Mouse (Mus musculus) limb, embryonic 14.5 days (tissue): ENCODE data around the gene Grid1. TPM values are rescaled to one million over a fixed set of nuclear protein-coding genes. Genes with fewer than 3 reads are reported as not detected.

Source experiments
- ATAC-seq: fragments of 200-750 bp; cut with Nextera tagmentation; 2 replicates; pipeline ENCODE4 v1.8.0; 2017; ENCODE audit warnings: low read depth, moderate number of reproducible peaks, moderate TSS enrichment; ENCODE audit not compliant: low FRiP score
- DNase-seq: peaks from one replicate; pipeline ENCODE4 v3.0.0-alpha.2; 2015; ENCODE audit warnings: low spot score
- H3K27ac ChIP-seq: fragments of 300-500 bp; sonication (generic); replicated peaks from 2 replicates; pipeline ENCODE4 v1.5.1; 2014; ENCODE audit warnings: low read depth, mild to moderate bottlenecking, low read length, moderate library complexity, mixed read lengths
- H3K27me3 ChIP-seq: fragments of 300-500 bp; sonication (generic); 2 replicates; pipeline ENCODE4 v1.6.1; 2014; ENCODE audit warnings: low read length, mixed read lengths; ENCODE audit not compliant: control insufficient read depth, insufficient read depth
- H3K36me3 ChIP-seq: fragments of 300-500 bp; sonication (generic); 2 replicates; pipeline ENCODE4 v1.6.1; 2014; ENCODE audit warnings: mild to moderate bottlenecking, low read length, moderate library complexity, mixed read lengths; ENCODE audit not compliant: control insufficient read depth, insufficient read depth
- H3K4me1 ChIP-seq: fragments of 300-500 bp; sonication (generic); 2 replicates; pipeline ENCODE4 v1.6.1; 2014; ENCODE audit warnings: antibody characterized with exemption, low read length, mixed read lengths; ENCODE audit not compliant: control insufficient read depth, insufficient read depth
- H3K4me2 ChIP-seq: fragments of 300-500 bp; sonication (generic); replicated peaks from 2 replicates; pipeline ENCODE4 v1.6.1; 2014; ENCODE audit warnings: low read depth, mild to moderate bottlenecking, low read length, moderate library complexity; ENCODE audit not compliant: severe bottlenecking
- H3K4me3 ChIP-seq: fragments of 300-500 bp; sonication (generic); replicated peaks from 2 replicates; pipeline ENCODE4 v1.5.1; 2014; ENCODE audit warnings: low read length
- H3K9ac ChIP-seq: fragments of 300-500 bp; sonication (generic); 2 replicates; pipeline ENCODE4 v1.6.1; 2014; ENCODE audit warnings: mild to moderate bottlenecking, low read depth, low read length, moderate library complexity; ENCODE audit not compliant: severe bottlenecking
- H3K9me3 ChIP-seq: fragments of 300-500 bp; sonication (generic); 2 replicates; pipeline ENCODE4 v1.6.1; 2016; ENCODE audit warnings: low read length; ENCODE audit not compliant: control insufficient read depth
- POLR2A ChIP-seq: fragments of 200-500 bp; IDR thresholded peaks from 2 replicates; pipeline ENCODE4 v1.8.0; 2012; ENCODE audit warnings: inconsistent platforms, mild to moderate bottlenecking, moderate library complexity, borderline replicate concordance; ENCODE audit not compliant: insufficient read depth, insufficient read length; ENCODE audit errors: extremely low read depth
- WGBS: fragments of 180-500 bp; shearing (Covaris S2); extraction: QIAGEN DNeasy Blood & Tissue Kit; methylation state at CpG from one replicate; pipeline ENCODE4 v1.1.7; 2014; 5-methylcytosine and 5-hydroxymethylcytosine counted together
- polyA plus RNA-seq, 2 experiments: library from polyadenylated mRNA; depleted of rRNA in 1 of 2; stranded (reverse) in 1 of 2; unstranded in 1 of 2; fragments of >200 nt; fragmentation: Nextera tagmentation in 1 of 2; extraction: Ambion mirVana in 1 of 2; gene quantifications; 2 replicates each; pipeline versions ENCODE4 v1.2.1 to v1.2.3; 2012 to 2014

Grid1 gene
- polyA plus RNA-seq, 2 experiments, result 0.87 to 2.0 TPM

DNA sequence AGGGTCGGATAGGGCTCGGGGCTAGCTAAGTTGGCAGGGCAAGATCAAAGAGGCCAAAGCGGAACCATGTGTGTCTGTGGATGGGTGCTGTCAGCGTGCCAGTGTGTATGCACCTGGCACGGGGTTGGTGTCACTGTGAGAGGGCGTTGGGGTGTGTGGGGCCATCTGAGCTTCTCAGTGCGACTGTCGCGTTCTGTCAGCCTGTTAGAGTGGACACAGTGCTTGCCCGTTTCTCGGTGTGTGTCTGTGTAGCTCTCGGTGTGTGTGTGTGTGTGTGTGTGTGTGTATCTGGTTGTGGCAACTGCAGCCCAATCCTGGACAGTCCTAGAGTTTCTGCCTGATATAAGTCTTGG is 721 bp downstream of the Grid1 start:
- no peak overlapping the region for H3K27ac ChIP-seq
- 3% methylated on average over 12 of the region's 12 CpGs for WGBS
- ATAC-seq (no peak), DNase-seq (no peak)
- no peaks in the 10 kb centered on the region for H3K9me3 ChIP-seq
- peak overlapping the region; percentile 53 for H3K4me3 ChIP-seq
- peaks cover 85% of the 10 kb centered on the region for H3K27me3 ChIP-seq
- no peaks in the 10 kb centered on the region for H3K36me3 ChIP-seq
- no peak for TF ChIP-seq POLR2A
- H3K4me1 ChIP-seq, result peaks cover 10% of the 10 kb centered on the region; the same call in 1 of the 2 replicates
- peak overlapping the region; percentile 86 for H3K4me2 ChIP-seq
- 0 out of 2 replicates have a peak overlapping the region, but pooled peaks have one; percentile 54 for H3K9ac ChIP-seq

DNA sequence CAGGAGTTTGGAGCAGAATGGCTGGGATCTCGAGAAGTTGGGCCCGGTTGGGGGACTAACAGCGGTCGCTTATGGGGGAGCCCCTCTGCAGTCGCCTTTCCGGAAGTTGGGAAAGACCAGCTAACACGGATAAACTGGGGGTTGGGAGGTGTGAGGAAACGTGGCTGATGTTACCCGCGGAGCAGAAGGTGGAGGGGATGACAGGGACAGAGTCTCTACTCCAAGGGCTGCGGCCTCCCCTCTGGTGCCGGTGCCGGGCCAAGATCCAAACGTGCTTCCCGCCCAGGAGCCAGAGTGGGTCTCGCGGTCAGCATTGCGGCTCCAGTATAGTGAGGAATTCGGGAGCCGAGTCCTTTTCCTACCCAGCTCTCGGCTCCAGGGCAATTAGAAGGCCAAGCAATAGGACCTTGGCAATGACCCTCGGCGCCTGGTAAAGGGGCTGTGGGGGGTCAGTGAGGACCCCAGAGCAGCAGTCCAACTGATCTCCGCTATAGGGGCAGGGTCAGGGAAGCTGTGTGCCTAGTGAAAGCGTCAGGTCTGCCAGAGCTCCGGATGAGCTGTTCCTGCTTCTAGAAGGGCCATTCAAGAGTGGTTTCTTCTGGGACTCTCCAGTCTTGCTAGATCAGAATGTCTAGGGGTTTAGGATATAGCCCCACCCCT is 1.4 kb downstream of the Grid1 start:
- Histone ChIP-seq H3K27me3 (peaks cover 79% of the 10 kb centered on the region), H3K4me2 (peak overlapping the region; percentile 86), H3K4me3 (peak overlapping the region; percentile 53), H3K9ac (no peak overlapping the region), H3K4me1 (peaks cover 10% of the 10 kb centered on the region; the same call in 1 of the 2 replicates), H3K27ac (no peak overlapping the region), H3K36me3 (no peaks in the 10 kb centered on the region), H3K9me3 (no peaks in the 10 kb centered on the region)
- ATAC-seq (no peak), DNase-seq (no peak)
- 2% methylated on average over 26 of the region's 26 CpGs for WGBS
- TF ChIP-seq POLR2A, result no peak

DNA sequence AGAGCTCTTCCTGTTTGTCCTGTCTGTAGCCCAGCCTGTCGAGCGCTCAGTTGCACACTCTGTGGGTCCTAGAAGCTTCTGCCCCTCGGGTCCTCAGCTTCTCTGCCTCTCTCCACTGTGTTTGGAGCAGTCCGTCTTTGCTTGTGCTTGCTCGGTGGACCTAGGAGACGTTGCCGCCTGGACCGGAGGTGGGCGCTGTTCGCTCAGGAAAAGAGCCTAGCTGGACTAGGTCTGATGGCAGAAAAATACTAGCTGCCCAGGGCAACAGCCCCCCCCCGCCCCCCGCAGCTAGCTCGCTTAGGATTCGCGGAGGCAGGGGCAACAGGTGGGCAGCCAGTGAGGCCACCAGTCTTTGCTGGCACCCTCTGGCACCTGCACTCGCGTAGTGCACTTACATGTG is 3.2 kb downstream of the Grid1 start:
- ATAC-seq (no peak), DNase-seq (peak; percentile 46)
- H3K4me1 ChIP-seq, result peaks cover 10% of the 10 kb centered on the region; the same call in 1 of the 2 replicates
- peak overlapping the region; percentile 40 for H3K4me2 ChIP-seq
- no peaks in the 10 kb centered on the region for H3K36me3 ChIP-seq
- 3% methylated on average over 17 of the region's 17 CpGs for WGBS
- peak overlapping the region; percentile 18 for H3K4me3 ChIP-seq
- no peak overlapping the region for H3K27ac ChIP-seq
- H3K9me3 ChIP-seq, result no peaks in the 10 kb centered on the region
- no peak for TF ChIP-seq POLR2A
- H3K9ac ChIP-seq, result no peak overlapping the region
- H3K27me3 ChIP-seq, result peaks cover 60% of the 10 kb centered on the region

DNA sequence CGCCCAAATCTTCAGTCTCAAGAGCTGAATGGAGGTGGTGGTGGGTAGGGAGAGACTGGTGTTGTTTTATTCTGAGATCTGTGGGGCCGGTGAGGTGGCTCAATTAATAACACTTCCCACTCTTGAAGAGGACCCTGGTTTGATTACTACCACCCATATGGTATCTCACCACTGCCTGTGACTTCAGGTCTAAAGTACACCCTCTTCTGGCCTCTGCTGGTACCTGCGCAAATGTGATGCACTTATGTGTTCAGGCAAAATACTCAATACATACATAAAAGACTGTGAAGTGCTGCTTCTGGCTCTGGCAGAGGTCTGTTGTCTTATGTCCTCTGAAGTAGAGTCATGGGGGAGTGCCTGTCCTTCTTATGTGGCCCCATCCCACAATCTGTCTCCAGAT is 4.3 kb downstream of the Grid1 start:
- ATAC-seq (no peak), DNase-seq (no peak)
- no peak for TF ChIP-seq POLR2A
- Histone ChIP-seq H3K27me3 (peaks cover 50% of the 10 kb centered on the region), H3K9me3 (no peaks in the 10 kb centered on the region), H3K27ac (no peak overlapping the region), H3K4me2 (no peak overlapping the region), H3K9ac (no peak overlapping the region), H3K4me1 (peaks cover 9% of the 10 kb centered on the region; the same call in 1 of the 2 replicates), H3K36me3 (no peaks in the 10 kb centered on the region), H3K4me3 (no peak overlapping the region)
- WGBS, result 79% methylated on average over 3 of the region's 3 CpGs

DNA sequence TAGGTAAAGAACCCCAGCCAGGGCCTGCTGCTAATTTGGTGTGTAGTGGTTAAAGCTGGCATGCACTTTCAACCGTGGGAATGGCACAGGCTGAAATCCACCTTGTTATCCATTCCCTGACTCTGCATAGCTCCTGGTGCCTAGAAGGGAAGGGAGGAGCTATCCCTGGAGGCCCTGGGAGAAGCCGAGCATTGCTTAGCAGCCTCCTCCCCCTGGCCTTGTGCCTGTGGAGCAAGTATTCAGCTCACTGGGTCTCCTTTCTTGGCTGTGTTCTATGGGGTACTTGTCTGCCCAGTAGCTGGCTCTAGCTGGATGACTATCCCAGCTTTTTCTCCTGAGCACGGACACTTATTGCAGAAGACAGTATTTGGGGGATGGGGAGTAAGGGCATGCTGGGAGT is 6.0 kb downstream of the Grid1 start:
- H3K9me3 ChIP-seq, result no peaks in the 10 kb centered on the region
- H3K27me3 ChIP-seq, result peaks cover 35% of the 10 kb centered on the region
- no peaks in the 10 kb centered on the region for H3K36me3 ChIP-seq
- no peak overlapping the region for H3K4me3 ChIP-seq
- DNase-seq (no peak), ATAC-seq (no peak)
- H3K27ac ChIP-seq, result no peak overlapping the region
- H3K9ac ChIP-seq, result no peak overlapping the region
- peaks cover 6% of the 10 kb centered on the region; the same call in 1 of the 2 replicates for H3K4me1 ChIP-seq
- no peak for TF ChIP-seq POLR2A
- 30% methylated on average over 3 of the region's 3 CpGs for WGBS
- H3K4me2 ChIP-seq, result no peak overlapping the region
